Mouse (Mus musculus) embryonic stem cell, embryonic (primary cell): ENCODE measurements around the gene Mgat4b.

Experiments
- CTCF ChIA-PET, 4 experiments: fragments of 300-600 bp in 2 of 4; fragments of 350-600 bp in 2 of 4; sonication (Branson Sonifier 250); formaldehyde crosslinking; loops; one replicate each; lab custom pipeline; 2022; ENCODE audit warnings: inconsistent platforms in 2 of 4; lab: Charles Lee
- POLR2A ChIA-PET, 4 experiments: fragments of 300-600 bp in 2 of 4; fragments of 350-600 bp in 2 of 4; sonication (Branson Sonifier 250); formaldehyde crosslinking; loops; one replicate each; lab custom pipeline; 2022; ENCODE audit warnings: antibody characterized with exemption in 4 of 4, inconsistent platforms in 1 of 4; lab: Charles Lee

The Mgat4b gene

DNA sequence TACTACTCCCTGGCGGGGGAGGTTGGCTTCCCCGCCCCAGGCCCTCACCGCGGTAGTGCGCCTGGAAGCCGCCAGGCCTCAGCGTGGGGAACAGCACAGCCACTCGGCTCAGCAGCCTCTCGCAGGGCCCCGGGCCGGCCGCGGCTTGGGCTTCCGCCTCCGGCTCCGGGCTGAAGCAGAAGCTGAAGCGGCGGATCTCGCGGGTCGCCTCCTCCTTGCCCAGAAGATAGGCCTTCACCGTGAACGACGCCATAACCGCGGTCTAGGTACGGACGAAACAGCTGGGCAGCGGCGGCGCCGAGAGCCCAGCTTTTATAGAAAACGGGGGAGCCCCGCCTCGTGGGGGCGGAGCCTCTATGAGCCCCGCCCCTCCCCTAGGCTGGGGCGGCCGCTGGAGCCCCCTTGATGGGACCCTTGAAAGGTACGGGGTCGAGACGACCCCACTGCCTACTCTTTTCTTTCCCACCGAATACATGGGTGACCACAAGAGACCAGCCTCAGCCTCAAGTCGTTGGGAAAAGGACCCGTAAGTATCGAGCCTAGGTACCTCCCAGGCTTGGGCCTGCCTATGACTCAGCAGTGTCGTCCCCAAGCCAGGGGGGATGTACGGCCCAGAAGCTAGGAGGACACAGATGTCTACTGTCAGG is at the start of gene Mgat4b, which contains the start of gene Sqstm1:
TSS of gene Mgat4b (plus strand) at position 386 of the 647 bp plus-strand sequence.
TSS of gene Sqstm1 (minus strand) at position 323 of the 647 bp plus-strand sequence.
- CTCF ChIA-PET: interaction anchor here (0.6 to 2.8 kb wide), 14 partner anchors 14 to 1058 kb away, joined by 3 to 9 read pairs (median 4); partner anchors contain the start of gene Mrnip (in 1 of the 4)
- POLR2A ChIA-PET: interaction anchor here (0.5 to 19.1 kb wide), 129 partner anchors 8 to 1393 kb away, joined by 3 to 742 read pairs (median 5); partner anchors contain the start of genes Hnrnph1 (in 3 of the 4), Maml1 (in 3 of the 4), Mrnip (in 3 of the 4) and Tbc1d9b (in 3 of the 4)

DNA sequence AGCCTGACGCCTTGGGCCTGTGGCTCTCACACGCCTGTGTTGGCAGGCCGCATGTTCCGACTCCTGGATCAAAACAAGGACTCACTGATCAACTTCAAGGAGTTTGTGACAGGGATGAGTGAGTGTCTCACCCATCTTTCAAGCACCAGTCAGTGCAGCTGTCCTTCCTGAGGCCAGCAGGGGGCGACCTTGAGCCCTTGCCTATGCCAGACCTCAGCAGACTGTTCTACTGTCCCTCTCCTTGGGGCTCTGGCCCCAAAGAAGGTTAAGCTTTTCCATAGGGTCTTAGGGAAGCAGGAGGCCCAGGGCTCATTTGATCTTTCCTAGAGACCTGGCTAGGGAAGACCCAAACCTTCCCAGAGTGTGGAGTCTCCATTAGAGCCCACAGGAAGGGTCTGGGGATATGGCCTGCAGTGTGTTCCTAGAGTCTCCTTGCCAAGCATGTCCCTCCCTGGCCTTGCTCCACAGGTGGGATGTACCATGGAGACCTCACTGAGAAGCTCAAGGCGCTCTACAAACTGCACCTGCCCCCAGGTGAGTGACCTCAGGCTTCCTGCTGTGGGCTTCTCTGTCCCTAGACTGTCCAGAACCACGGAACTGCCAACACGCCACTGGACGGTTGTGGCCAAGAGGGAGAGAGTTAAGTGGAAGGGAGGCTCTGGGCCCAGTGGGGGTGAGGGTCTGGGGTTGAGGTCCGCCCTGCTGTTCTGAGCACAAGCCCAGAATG is 48.9 kb upstream of the Mgat4b start:
- CTCF ChIA-PET: interaction anchor here (0.6 to 2.3 kb wide), 37 partner anchors 9 to 509 kb away, joined by 3 to 10 read pairs (median 4); partner anchors contain the start of genes Cby3 (in 2 of the 4), Mrnip (in 2 of the 4) and Hnrnph1 (in 1 of the 4)

DNA sequence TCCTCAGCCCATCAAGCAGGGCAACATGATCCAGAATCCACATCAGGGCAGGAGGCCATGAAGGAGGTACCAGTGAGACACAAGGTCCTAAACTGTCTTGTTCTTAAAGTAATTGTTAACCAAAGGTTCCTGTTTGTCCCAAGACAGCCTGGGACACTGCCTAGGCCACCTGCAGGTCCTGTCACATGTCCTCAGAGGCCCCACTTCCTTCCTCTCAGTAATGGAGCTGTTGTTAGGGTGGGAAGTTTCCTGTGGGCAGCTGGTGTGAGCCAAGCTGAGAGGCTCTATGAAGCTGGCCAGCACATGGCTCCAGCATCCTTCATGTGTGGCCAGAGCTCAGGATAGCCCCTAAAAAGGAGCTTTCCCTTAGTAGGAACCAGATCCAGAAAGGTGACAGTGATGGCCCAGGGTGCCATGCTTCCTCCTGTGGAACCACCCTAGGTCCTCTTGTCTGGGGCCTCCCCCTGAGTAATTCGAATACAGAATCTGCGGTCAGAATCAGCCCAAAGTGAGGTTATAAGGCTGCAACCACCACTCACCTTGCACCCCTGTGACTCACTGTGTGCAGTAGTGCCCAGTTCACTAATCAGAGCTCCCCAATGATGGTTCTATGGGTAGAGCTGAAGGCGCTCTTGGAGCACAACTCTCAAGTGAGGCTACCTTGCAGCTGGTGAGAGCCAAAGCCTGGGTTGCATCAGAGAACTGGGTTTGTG is 48.2 kb upstream of the Mgat4b start:
- POLR2A ChIA-PET: interaction anchor here (0.5 to 5.9 kb wide), 26 partner anchors 9 to 276 kb away, joined by 3 to 49 read pairs (median 4); partner anchors contain the start of genes Mrnip (in 3 of the 4), Mgat4b (in 2 of the 4) and Sqstm1 (in 2 of the 4)

More for the DNA sequence above, 48.9 kb upstream of the Mgat4b start:
- POLR2A ChIA-PET: interaction anchor here (0.6 to 5.9 kb wide), 22 partner anchors 8 to 216 kb away, joined by 3 to 49 read pairs (median 4); partner anchors contain the start of genes Mrnip (in 3 of the 4), Mgat4b (in 2 of the 4) and Sqstm1 (in 2 of the 4)

DNA sequence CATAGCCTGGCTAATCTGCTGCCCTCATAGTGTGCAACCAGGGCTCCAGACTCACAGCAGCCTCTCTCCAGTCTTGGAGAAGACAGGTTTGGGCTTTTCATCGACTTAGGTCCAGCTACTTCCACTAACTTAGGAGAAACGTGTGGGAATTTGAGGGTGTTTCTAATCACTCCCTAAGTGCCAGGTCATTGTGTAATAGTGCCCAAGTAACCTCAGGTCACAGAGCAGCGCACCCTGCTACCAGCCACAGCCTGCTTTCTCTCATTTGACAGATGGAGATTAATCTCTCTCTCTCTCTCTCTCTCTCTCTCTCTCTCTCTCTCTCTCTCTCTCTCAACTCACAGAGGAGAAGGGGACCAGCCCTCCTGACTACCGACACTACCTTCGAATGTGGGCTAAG is 42.3 kb upstream of the Mgat4b start:
- ChIA-PET CTCF (no interaction called here), POLR2A (interaction anchor here in 1 of 4 experiments (0.7 kb wide), 1 partner anchor 697 kb away, joined by 5 read pairs; no protein-coding TSS in a partner anchor)

More for the DNA sequence above, 48.2 kb upstream of the Mgat4b start:
- CTCF ChIA-PET: interaction anchor here (0.7 to 2.3 kb wide), 24 partner anchors 10 to 510 kb away, joined by 3 to 10 read pairs (median 6); partner anchors contain the start of genes Mrnip (in 2 of the 4) and Hnrnph1 (in 1 of the 4)

DNA sequence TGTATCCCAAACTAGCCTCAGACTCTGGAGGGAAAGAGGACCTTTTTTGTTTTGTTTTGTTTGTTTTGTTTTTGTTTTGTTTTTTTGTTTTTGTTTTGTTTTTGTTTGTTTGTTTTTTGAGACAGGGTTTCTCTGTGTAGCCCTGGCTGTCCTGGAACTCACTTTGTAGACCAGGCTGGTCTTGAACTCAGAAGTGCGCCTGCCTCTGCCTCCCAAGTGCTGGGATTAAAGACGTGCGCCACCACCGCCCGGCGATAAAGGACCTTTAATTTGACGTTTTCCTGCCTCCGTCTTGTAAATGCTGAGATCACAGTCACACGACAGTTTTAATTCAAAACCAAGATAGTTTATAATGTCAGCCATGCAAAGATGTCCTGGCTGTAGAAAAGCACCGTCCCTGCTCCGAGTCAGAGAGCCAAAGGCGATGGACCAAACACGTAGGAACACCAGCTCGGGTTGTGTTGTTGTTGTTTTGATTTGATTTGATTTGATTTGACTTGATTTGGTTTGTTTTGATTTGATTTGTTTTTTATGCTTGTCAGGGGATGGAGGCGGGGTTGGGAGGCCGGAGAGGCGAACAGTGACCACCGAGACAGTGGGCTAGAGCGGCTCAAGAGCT is 36.5 kb upstream of the Mgat4b start, which contains the start of gene Mrnip:
TSS of gene Mrnip (plus strand) at position 334 of the 619 bp plus-strand sequence.
- POLR2A ChIA-PET: interaction anchor here (0.7 to 34.0 kb wide), 78 partner anchors 9 to 1357 kb away, joined by 3 to 742 read pairs (median 4); partner anchors contain the start of genes Canx (in 3 of the 4), Hnrnph1 (in 3 of the 4), Mgat4b (in 3 of the 4) and Sqstm1 (in 3 of the 4)
- CTCF ChIA-PET: interaction anchor here (0.6 to 1.6 kb wide), 15 partner anchors 9 to 187 kb away, joined by 3 to 10 read pairs (median 3); partner anchors contain the start of genes Mgat4b (in 1 of the 4) and Sqstm1 (in 1 of the 4)

DNA sequence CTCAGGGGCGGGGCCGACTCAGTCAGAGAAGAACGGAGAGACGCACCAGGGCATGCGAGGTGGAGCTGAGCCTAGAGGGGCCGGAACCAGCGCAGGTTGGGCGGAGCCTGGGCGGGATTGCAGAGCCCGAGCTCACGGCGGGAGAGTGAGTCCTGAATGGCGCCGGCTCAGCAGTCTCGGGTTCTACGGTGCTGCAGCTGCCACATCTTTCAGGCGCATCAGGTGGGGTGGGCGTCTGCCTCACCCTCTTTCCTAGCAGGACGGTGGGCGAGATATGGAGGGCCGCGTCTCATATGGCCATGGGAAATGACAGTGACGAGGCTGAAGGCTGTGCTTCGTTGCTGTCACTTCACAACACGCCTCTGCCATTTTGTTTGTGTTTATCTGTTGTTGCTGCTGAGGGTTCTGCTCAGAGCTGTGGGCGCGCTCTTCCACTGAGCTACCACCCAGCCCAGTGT is 35.9 kb upstream of the Mgat4b start:
- POLR2A ChIA-PET: interaction anchor here (0.7 to 34.0 kb wide), 82 partner anchors 9 to 1375 kb away, joined by 3 to 742 read pairs (median 4); partner anchors contain the start of genes Canx (in 3 of the 4), Hnrnph1 (in 3 of the 4), Mgat4b (in 3 of the 4) and Sqstm1 (in 3 of the 4)
- CTCF ChIA-PET: interaction anchor here (0.5 to 1.6 kb wide), 16 partner anchors 10 to 398 kb away, joined by 3 to 10 read pairs (median 3); partner anchors contain the start of genes Mgat4b (in 1 of the 4) and Sqstm1 (in 1 of the 4)

DNA sequence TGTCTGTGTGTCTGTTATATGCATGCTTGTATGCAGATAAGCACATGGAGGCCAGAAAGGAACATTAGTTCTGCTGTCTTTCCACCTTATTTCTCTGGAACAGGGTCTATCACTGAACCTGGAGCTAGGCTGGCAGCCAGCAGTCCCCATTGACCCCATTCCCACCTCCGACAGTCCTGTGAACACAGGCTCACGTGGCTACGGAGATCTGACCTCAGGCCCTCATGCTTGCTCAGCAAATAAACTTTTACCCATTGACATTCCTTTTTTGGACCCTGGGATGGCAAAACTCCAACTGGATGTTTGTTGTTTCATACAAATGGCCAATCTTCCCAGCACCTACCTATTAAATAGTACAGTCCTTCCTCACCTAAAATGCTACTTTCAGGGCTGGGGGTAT is 34.3 kb upstream of the Mgat4b start:
- CTCF ChIA-PET: no interaction called here
- POLR2A ChIA-PET: interaction anchor here in 3 of 4 experiments (0.8 to 34.0 kb wide), 8 partner anchors 13 to 116 kb away, joined by 3 to 742 read pairs (median 42); partner anchors contain the start of genes Mgat4b (in 2 of the 3), Sqstm1 (in 2 of the 3) and Maml1 (in 1 of the 3)

DNA sequence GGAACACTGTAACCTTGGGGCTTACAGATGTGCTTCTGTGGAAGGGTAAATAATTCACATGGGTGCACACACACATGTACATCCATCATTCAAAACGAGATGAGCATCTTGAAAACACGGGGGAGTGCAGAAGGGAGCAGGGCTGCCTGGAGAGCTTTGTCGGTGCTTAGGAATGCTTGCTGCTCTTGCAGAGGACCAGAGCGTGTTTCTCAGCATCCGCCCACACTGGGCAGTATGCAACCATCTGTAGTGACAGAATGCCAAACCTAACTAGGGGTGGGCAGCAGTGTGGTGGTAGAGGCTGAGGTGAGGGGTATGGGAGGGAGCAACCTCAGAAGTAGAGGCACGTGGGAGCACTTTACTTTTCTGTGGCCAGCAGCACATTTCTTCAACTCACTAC is 33.6 kb upstream of the Mgat4b start:
- ChIA-PET CTCF (no interaction called here), POLR2A (interaction anchor here in 2 of 4 experiments (1.5 to 34.0 kb wide), 7 partner anchors 12 to 89 kb away, joined by 3 to 742 read pairs (median 52); partner anchors contain the start of genes Mgat4b (in 2 of the 2) and Sqstm1 (in 2 of the 2))

DNA sequence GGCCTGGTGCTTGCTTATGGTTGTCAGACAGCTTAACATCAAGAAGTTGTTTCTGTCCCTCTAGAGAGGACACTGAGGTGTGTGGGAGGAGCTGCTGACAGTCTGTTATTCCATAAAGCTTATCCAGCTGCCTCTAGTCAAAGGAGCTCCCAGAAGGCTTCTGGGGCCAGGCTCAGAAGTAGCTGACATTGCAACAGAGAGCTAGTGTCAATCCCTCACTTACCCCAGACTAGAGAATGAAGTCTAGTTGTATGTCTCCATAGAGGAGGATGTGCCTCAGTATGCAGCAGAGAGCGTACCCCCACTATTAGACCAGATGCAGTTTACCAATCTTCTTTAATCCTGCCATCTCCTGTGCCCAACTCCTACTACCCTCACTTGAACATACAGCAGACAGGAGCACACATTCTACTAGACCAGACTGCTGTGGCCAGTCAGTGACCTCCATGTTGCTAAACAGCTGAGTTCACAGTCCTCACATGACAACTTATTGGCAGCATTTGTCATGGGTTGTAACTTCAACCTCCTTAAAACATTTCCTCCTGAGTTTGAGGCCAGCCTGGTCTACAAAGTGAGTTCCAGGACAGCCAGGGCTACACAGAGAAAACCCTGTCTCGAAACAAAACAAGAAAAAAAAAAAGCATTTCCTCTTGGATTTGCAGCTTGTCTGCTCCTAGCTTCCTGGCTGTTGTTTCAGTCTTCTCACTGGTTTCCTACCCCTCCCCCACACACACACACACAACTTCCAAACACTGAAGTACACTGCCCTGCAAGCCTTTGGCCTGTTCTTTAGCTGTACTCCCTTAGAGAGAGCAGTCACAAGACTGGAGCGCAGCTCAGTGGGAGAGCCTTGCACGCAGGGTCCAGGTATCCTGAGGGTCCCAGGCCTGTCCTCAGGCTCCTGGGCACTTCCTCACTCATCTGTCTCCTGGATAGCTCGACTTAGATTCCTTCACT is 31.9 kb upstream of the Mgat4b start:
- CTCF ChIA-PET: interaction anchor here in 2 of 4 experiments (0.9 to 1.3 kb wide), 2 partner anchors 17 to 47 kb away, joined by 3 to 4 read pairs; no protein-coding TSS in a partner anchor
- POLR2A ChIA-PET: interaction anchor here in 3 of 4 experiments (0.6 to 34.0 kb wide), 21 partner anchors 9 to 736 kb away, joined by 3 to 742 read pairs (median 5); partner anchors contain the start of genes Mgat4b (in 2 of the 3) and Sqstm1 (in 2 of the 3)

DNA sequence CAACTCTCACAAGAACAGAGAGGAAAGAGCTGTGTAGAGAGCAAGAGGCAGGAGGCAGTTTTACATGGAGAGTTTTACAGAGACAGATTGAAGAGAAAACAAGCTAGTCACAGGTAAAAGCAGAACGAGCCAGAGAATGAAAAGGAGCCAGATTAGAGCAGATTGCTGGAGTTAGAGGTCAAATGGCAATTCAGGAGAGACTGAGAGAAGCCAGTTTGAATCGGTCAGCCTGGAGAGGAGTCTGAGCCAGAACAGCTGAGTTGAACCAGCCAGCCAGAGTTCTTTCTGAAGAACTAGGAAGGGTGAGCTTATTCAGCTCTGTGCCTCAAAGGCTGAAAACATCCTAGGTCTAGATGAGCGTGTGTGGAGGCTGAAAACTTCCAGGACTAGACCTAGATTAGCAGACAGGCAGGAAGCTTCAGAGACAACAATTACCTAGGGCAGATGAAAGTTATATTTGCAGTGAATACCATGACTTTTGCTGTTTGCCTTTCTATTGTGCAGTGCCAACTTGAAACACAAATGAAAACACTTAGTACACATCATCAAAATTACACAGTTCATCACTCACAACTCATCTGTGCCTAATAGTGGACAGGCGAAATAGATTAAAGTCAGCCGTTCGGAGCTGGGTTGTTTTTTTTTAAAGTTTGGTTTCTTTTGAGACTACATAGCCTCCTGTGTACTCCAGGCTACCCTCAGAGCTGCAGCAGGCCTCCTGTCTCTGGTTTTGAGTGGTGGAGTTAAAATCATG is 30.0 kb upstream of the Mgat4b start:
- POLR2A ChIA-PET: interaction anchor here in 3 of 4 experiments (0.6 to 34.0 kb wide), 18 partner anchors 9 to 850 kb away, joined by 3 to 742 read pairs (median 4); partner anchors contain the start of genes Mgat4b (in 3 of the 3), Sqstm1 (in 3 of the 3) and Hnrnph1 (in 1 of the 3)
- CTCF ChIA-PET: interaction anchor here in 2 of 4 experiments (1.3 to 1.7 kb wide), 2 partner anchors 19 to 194 kb away, joined by 4 to 6 read pairs; no protein-coding TSS in a partner anchor

DNA sequence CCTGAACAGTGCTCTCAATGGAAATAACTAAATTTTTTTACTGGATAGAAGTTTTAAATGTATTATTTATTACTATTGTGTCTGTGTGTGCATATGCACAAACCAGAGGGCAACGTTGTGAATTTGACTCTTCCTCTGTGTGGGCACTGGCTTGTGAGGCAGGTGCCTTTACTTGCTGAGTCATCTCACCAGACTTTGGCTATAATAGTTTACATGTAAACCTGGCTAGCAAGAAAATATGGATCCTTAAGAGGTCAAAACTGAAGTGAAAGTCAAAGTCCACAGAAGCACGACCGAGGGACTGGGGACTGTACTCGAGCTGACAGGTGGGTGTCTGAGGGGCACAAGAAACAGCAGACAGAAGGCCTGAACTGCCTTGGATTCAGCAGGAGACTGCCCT is 28.0 kb upstream of the Mgat4b start:
- ChIA-PET POLR2A (interaction anchor here in 3 of 4 experiments (1.0 to 34.0 kb wide), 8 partner anchors 8 to 178 kb away, joined by 3 to 742 read pairs (median 6); partner anchors contain the start of genes Mgat4b (in 2 of the 3), Sqstm1 (in 2 of the 3) and Mrnip (in 1 of the 3)), CTCF (no interaction called here)

DNA sequence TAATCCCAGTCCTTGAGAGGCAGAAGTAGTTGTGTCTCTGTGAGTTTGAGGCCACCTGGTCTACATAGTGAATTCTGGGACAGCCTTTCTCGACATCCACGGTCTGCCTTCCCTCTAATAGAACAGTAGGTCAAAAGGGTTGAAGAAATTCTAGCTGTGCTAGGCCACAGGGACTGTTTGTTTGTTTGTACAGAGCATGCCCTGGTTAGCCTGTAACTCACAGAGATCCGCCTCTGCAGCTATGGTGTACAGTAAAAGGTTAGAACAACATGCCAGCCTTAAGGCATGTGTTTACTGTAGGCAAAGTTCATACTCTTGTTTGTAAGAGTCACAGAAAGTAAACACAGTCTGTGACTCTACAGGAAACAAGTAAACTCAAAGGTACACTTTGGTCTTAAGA is 25.9 kb upstream of the Mgat4b start:
- POLR2A ChIA-PET: interaction anchor here in 2 of 4 experiments (1.0 to 34.0 kb wide), 7 partner anchors 9 to 31 kb away, joined by 3 to 742 read pairs (median 7); partner anchors contain the start of genes Mgat4b (in 2 of the 2), Sqstm1 (in 2 of the 2) and Mrnip (in 1 of the 2)
- CTCF ChIA-PET: interaction anchor here in 1 of 4 experiments (1.5 kb wide), 1 partner anchor 23 kb away, joined by 4 read pairs; no protein-coding TSS in a partner anchor

DNA sequence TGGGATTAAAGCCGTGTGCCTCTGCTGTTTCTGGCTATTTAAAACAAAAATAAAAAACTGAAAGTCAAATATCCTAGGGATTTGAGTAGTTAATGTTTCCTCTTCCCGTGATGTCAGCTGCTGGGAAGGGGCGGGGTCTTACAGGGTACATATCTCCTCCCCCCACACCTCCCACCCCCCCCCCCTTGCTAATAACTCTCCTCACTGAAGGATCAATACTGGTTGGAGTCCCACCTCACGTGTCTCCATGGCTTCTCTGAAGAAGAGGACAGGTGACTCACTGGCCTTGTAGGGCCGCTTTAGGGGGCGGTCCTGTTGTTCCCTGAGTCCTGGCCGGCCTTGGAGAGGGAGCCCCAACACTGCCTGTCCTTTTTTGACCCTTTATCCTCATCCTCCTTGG is 22.0 kb upstream of the Mgat4b start:
- ChIA-PET POLR2A (interaction anchor here in 3 of 4 experiments (0.9 to 34.0 kb wide), 12 partner anchors 8 to 27 kb away, joined by 3 to 742 read pairs (median 6); partner anchors contain the start of genes Mgat4b (in 3 of the 3), Sqstm1 (in 3 of the 3) and Mrnip (in 2 of the 3)), CTCF (interaction anchor here in 2 of 4 experiments (0.6 to 0.7 kb wide), 2 partner anchors 27 to 1021 kb away, joined by 3 to 7 read pairs; no protein-coding TSS in a partner anchor)
